Mouse (Mus musculus) embryonic fibroblast, embryonic 13.5 days (primary cell): ENCODE measurements at regions not wholly inside any gene's neighbourhood (a gene's known extent, or its start where the extent isn't known, plus 50 kb on each side); places are given as distances from the start of the nearest gene placed in this dataset.

ENCODE experiments used
- H3K27ac ChIP-seq: 2 replicates; pipeline ENCODE4 v1.5.1; 2012; ENCODE audit warnings: low read length, control low read depth, inconsistent platforms; ENCODE audit not compliant: insufficient read depth
- H3K4me1 ChIP-seq: 2 replicates; pipeline ENCODE4 v1.6.1; 2011; ENCODE audit warnings: low read length; ENCODE audit not compliant: control insufficient read depth, insufficient read depth
- H3K4me3 ChIP-seq: 2 replicates; pipeline ENCODE4 v1.5.1; 2011; ENCODE audit warnings: mild to moderate bottlenecking, control low read depth, low read length; ENCODE audit not compliant: insufficient read depth
- CTCF ChIP-seq: IDR thresholded peaks from 2 replicates; pipeline ENCODE4 v1.5.1; 2011; ENCODE audit warnings: mild to moderate bottlenecking, control low read depth, low read length, moderate library complexity, borderline replicate concordance; ENCODE audit not compliant: insufficient read depth
- POLR2A ChIP-seq: IDR thresholded peaks from 2 replicates; pipeline ENCODE4 v1.6.1; 2011; ENCODE audit warnings: low read depth, mild to moderate bottlenecking, control low read depth, low read length, moderate library complexity

DNA sequence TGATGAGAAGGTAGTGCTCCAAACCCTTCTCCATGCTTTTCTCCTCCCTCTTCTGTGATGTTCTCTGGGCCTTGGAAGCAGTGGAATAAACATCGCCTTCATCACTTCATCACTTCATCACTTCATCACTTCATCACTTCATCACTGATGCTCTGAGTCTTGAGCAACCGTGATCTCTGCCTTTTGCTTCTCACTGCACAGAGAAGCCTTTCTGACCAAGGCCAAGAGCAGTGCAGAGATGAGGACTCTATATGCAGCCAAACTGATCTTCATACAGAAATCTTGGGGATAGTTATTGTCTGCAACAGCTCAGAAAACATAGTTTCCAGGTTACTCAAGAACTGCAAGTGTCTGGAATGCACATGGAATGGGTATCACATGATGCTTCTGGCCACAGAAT is 303.0 kb downstream of the Insig2 start:
- Histone ChIP-seq H3K4me1 (peaks cover 3% of the 10 kb centered on the region), H3K27ac (no peak overlapping the region), H3K4me3 (no peak overlapping the region)
- TF ChIP-seq CTCF (no peak), POLR2A (no peak)

DNA sequence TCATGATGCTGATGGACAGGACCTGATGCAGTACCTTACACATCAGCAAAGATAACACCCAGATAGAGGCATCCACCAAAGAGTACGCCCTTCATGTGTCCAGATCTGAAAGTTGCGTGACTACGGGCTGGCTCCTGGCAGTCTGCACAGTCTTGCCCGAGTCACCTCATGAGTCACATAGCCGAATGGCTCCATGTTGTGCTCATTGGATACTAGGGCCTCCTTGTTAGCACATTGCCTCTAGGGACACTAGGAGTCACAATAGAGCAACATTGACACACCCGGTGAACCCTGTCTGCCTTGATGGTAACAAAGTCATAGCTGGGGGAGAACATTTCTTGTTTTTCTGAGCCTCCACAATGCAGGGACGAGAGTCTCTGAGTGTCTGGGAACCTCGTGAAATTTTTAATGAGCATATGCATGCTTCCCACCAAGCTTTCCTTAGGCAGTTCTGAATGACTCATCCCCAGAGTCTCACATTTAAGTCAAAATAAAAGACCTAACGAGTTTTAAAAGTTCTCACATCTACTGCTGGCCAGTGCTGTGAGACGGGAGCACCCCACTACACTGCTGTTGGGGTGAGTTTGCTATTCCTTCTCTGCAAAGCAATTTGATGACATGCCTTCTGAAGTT is 297.5 kb downstream of the Insig2 start:
- Histone ChIP-seq H3K27ac (no peak overlapping the region), H3K4me1 (no peaks in the 10 kb centered on the region), H3K4me3 (no peak overlapping the region)
- TF ChIP-seq POLR2A = no peak
- no peak for TF ChIP-seq CTCF

DNA sequence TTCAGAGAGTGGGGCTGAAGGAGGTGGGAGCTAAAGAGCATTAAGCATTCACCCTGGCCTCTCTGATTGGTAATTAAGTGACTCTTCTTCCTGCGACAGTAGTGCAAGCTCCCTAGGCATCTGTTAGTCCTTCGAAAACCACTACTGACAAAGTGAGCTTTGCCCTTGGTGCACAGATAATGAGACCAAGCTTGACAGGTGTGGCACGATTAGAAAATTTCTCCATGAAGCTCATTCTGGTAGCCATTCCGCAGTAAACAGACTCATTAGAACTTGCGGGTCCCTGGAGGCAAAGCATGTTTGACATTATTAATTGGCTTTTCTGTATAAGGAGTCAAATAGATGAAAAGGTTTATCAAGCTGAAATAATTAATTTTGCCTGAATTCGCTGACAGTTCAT is 285.8 kb downstream of the Insig2 start:
- H3K27ac ChIP-seq = no peak overlapping the region
- no peaks in the 10 kb centered on the region for H3K4me1 ChIP-seq
- H3K4me3 ChIP-seq = no peak overlapping the region
- TF ChIP-seq CTCF (no peak), POLR2A (no peak)

DNA sequence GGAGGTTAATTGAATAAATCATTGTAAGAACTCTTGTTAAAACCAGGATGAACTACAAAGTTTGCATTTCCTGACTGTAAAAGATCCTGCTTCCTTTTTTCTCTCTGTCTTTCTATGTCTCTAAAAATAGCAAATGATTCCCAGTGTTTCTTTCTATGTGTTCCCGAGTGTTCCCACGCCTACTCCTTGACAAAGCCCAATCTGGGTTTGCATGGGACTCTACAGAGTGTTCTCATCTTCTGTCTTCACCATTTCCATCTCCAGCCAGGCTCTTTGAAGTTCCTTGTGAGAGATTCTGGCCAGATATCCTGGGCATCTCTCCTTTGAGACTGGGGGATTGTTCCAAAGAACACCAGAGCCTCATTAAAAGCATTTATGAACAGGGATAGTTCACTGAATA is 285.0 kb downstream of the Insig2 start:
- TF ChIP-seq POLR2A = no peak
- no peak for TF ChIP-seq CTCF
- Histone ChIP-seq H3K4me1 (no peaks in the 10 kb centered on the region), H3K27ac (no peak overlapping the region), H3K4me3 (no peak overlapping the region)

DNA sequence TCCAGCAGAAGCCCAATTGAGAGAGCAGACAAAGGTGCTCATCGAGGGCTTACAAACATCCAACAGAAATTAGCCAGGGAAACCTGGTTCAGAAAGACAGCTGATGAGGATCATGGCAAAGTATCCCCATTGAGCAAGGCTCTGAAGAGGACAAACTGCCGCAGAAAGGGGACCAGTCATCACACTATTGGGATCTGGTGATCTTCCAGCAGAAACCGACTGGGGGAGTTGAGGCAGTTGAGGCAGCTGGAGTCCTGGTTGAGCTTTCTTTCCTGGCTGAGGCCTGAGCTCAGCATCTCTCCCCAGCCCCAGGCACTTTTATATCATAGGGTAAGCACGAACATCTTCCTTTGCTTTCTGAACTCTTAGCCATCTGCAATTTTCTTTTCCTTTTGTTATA is 282.7 kb downstream of the Insig2 start:
- Histone ChIP-seq H3K4me3 (no peak overlapping the region), H3K4me1 (no peaks in the 10 kb centered on the region), H3K27ac (no peak overlapping the region)
- no peak for TF ChIP-seq POLR2A
- TF ChIP-seq CTCF = no peak

DNA sequence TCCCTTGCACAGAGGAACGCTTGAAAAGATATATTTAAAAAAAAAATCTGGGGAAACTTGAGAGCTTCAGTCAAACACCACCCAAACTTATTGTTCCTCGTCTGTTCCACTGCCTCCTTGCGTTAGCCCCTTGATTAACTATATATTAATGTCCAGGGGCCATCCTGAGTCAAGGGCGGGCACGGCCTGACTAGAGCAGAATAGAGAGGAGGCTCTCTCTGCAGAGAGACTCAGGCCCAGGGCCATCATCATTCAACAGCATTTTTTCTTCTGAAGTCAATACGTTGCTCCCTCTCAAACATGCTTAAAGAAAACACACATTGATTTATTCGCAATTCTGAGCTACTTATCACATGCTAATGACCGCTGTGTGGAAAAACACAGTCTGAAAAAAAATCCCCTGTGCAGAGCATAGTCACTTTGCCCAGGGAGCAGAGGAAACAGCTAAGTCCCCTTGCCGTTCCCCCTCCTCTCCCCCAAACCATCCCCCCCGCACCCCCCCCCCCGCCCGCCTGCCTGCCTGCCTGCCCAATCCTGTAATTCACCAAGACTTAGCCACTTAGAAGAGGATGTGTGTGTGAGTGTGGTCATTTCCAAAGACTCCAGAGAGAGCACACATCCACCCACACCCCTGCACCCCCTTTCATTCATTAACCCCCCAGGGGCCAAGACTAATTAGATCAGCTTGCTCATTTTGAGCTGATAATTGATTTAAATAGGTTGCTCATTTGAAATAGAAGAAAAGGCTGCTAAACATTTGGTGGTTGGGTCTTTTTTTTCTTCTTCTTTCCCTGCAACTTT is 281.5 kb downstream of the Insig2 start:
- TF ChIP-seq POLR2A (no peak), CTCF (no peak)
- Histone ChIP-seq H3K4me1 (no peaks in the 10 kb centered on the region), H3K4me3 (no peak overlapping the region), H3K27ac (no peak overlapping the region)

DNA sequence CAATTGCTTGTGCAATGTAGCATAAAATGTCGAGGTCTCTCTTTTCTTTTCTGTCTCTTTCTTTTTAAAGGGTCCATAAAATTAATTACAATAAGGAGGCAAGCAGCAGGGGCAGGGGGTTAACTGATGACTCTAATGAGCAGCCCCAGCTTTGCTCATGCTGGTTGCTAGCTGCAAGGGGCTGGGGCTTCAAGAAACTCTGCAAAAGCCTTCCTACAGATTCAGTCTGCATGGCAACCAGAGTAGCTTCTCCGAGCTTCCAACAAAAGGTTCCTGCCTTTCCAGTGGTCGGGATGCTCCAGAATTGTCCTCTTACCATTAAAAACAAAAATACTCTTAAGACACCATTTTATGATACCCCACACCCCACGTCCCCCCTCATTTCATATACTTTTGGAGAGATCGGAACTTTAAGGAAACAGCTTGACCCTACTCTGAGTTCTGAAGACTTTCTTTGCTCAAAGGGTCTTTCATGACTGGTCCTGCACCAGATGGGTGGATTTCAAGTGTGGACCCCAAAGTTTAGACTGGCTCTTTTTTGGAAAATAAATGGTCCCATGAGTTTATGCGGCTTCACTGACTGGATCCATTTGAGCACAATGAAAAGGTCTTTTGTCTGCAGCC is 280.8 kb downstream of the Insig2 start:
- no peaks in the 10 kb centered on the region for H3K4me1 ChIP-seq
- no peak for TF ChIP-seq POLR2A
- TF ChIP-seq CTCF = no peak
- no peak overlapping the region for H3K27ac ChIP-seq
- no peak overlapping the region for H3K4me3 ChIP-seq

DNA sequence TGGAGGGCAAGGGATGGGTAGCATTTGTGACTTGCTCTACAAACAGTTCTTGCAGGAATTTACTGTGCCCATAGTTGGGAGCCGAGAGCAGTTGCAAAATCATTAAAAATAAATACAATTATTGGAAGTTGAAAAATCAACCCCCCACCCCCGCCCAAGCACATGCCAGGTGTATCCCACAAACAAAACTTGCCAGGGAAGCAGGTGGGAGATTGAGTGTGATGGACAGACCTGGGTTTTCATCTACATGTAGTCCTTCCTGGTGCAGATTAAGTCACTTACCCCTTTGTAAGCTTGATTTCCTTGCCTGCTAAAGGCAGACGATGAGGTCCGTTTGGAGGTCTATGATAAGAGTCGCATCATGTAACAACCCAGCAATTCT is 280.3 kb downstream of the Insig2 start:
- Histone ChIP-seq H3K4me1 (no peaks in the 10 kb centered on the region), H3K4me3 (no peak overlapping the region), H3K27ac (no peak overlapping the region)
- TF ChIP-seq CTCF (no peak), POLR2A (no peak)

DNA sequence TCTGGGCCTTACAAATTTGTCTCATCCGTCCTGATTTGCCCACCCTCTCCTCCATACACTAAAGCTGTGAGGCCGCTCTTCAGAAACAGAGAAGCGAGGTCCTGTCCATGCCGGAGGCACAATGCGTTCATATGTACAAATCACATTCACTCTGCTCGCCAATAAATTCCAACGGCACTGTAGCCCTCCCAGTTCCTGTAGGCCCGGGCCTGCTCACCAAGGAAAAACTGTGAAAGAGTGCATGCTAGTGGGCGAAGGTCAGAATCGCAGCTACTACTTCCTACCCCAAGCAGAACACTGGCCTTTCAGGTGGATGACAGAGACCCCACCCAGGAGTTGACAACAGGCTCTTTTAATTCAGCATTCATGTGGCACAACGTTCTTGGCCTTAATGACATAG is 278.7 kb downstream of the Insig2 start:
- Histone ChIP-seq H3K4me3 (no peak overlapping the region), H3K4me1 (no peaks in the 10 kb centered on the region), H3K27ac (no peak overlapping the region)
- peak; percentile 43; the same call in 1 of the 2 replicates for TF ChIP-seq CTCF
- no peak for TF ChIP-seq POLR2A

DNA sequence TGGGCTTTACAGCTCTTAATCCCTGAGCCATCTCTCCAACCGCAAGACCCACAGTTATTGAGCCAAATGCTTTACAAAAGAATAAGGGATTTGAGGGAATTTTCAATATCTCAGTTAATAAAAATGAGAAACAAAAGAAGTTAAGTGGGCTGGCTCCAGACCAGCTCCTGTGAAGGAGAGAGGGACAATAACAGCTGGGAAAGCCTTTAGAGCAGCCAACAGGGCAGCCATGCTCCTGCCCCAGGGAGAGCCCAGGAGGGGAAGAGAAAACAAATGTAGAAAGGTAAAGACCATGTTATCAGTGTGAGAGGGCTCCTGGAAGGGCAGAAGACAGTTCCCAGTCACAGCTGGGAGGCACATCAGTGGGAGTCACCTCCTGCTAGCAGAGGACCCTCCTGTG is 257.8 kb downstream of the Insig2 start:
- no peak for TF ChIP-seq POLR2A
- no peak for TF ChIP-seq CTCF
- H3K4me3 ChIP-seq = no peak overlapping the region
- no peak overlapping the region for H3K27ac ChIP-seq
- no peaks in the 10 kb centered on the region for H3K4me1 ChIP-seq
